Mouse (Mus musculus) C2C12 (cell line): ENCODE measurements around the gene Olfr493. TPM values are rescaled to one million over a fixed set of nuclear protein-coding genes. Genes with fewer than 3 reads are reported as not detected.

ENCODE experiments used
- H3K27me3 ChIP-seq: one replicate; pipeline ENCODE4 v1.6.1; 2011; ENCODE audit not compliant: control insufficient read depth, insufficient read depth, insufficient read length
- H3K36me3 ChIP-seq: one replicate; pipeline ENCODE4 v1.6.1; 2011; ENCODE audit not compliant: control insufficient read depth, insufficient read depth
- H3K4me3 ChIP-seq: one replicate; pipeline ENCODE4 v1.5.1; 2011; ENCODE audit warnings: mild to moderate bottlenecking, control low read depth; ENCODE audit not compliant: poor library complexity, insufficient read depth, severe bottlenecking
- H3K79me2 ChIP-seq: one replicate; pipeline ENCODE4 v1.6.1; 2011; ENCODE audit not compliant: control insufficient read depth, insufficient read depth
- H3K79me3 ChIP-seq: one replicate; pipeline ENCODE4 v1.6.1; 2011; ENCODE audit warnings: low read depth, control low read depth
- H3ac ChIP-seq: one replicate; pipeline ENCODE3; 2011; ENCODE audit warnings: low read depth; ENCODE audit not compliant: control insufficient read depth, insufficient read length
- CEBPB ChIP-seq: IDR thresholded peaks from one replicate; pipeline ENCODE4 v1.6.1; 2011; ENCODE audit warnings: low read depth, mild to moderate bottlenecking, control low read depth, moderate library complexity
- CTCF ChIP-seq: IDR thresholded peaks from one replicate; pipeline ENCODE4 v1.5.1; 2011; ENCODE audit not compliant: control insufficient read depth, insufficient read depth, insufficient read length
- FOSL1 ChIP-seq: IDR thresholded peaks from one replicate; pipeline ENCODE4 v1.8.0; 2011; ENCODE audit warnings: mild to moderate bottlenecking, low read length; ENCODE audit not compliant: poor library complexity, insufficient read depth, severe bottlenecking
- MAX ChIP-seq: IDR thresholded peaks from one replicate; pipeline ENCODE4 v1.6.1; 2011; ENCODE audit warnings: mild to moderate bottlenecking, control low read depth
- MYOD1 ChIP-seq: IDR thresholded peaks from one replicate; pipeline ENCODE4 v1.6.1; 2011; ENCODE audit warnings: low read depth; ENCODE audit not compliant: control insufficient read depth, insufficient read length
- MYOG ChIP-seq: IDR thresholded peaks from one replicate; pipeline ENCODE4 v1.6.1; 2011; ENCODE audit not compliant: control insufficient read depth, insufficient read length; ENCODE audit errors: extremely low read depth
- USF1 ChIP-seq: IDR thresholded peaks from one replicate; pipeline ENCODE4 v1.6.1; 2011; ENCODE audit warnings: low read depth, mild to moderate bottlenecking, control low read depth, moderate library complexity
- long read RNA-seq, 2 experiments: library from polyadenylated mRNA; unstranded; transcript quantifications; one replicate each; pipeline ENCODE4 v2.0.0; 2019 to 2020
- polyA plus RNA-seq: library from polyadenylated mRNA; unstranded; fragments of >200 nt; fragmentation: generic; extraction: Trizol; gene quantifications from one replicate; pipeline ENCODE4 v1.2.1, GENCODE M21; 2012; ENCODE audit warnings: missing spikeins

Gene Olfr493
- not detected for polyA plus RNA-seq
- long read RNA-seq, experiment 1 = 0 reads
- long read RNA-seq, experiment 2 = 0 reads

DNA sequence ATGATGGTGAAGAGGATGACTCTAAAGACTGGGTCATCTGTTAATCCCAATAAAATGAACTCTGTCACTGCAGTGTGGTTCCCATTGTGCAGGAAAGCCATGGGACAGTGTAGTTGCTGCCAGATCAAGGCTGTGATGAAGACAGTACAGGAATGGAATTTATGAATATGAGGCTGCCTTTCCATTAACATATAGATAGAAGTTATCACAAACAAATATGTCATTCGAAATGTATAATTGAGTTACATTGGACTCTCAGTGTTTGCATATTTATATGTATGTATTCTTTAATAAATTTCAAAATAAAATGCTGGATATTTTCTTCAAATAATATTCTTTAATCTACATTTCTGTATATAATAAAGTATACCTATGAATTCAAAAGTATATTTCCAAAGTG is at the start of gene Olfr493:
Olfr493 (minus strand) TSS at position 101 of the 400 bp plus-strand sequence.
- Histone ChIP-seq H3K79me3 (no peaks in the 10 kb centered on the region), H3K79me2 (no peaks in the 10 kb centered on the region), H3K36me3 (no peaks in the 10 kb centered on the region), H3K4me3 (no peak within 1 kb of the TSS), H3K27me3 (no peaks in the 10 kb centered on the region), H3ac (no peak within 1 kb of the TSS)
- TF ChIP-seq MAX = no peak
- TF ChIP-seq CTCF = no peak
- no peak for TF ChIP-seq CEBPB

GRCm38 (mm10) chr7:108392867-108393266 is 46.1 kb upstream of the Olfr493 start, which contains the start of gene Olfr495:
Olfr495 (plus strand) TSS chr7:108393167.
- TF ChIP-seq FOSL1 (no peak), USF1 (no peak), MYOD1 (no peak), CEBPB (no peak), CTCF (no peak), MYOG (no peak), MAX (no peak)
- no peaks in the 10 kb centered on the region for H3K27me3 ChIP-seq

DNA sequence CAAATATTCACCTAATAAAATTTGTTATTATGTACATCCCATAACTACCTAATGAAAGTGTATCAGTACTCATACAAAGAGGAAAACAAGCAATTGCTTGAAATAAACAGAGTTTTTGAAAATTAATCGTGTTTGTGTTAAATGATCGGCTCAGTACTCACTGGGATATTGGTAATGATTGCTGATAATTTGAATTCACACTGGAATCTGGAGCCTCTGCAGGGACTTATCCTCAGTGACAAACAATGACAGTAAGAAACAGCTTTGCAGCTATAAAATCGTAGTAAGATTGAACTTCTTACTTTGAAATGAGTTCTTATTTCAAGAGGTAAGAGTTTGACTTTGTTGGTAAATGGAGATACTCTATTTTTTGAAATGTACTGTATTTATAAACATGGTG is 18.3 kb upstream of the Olfr493 start, which contains the start of gene Olfr494:
Olfr494 (plus strand) TSS at position 301 of the 400 bp plus-strand sequence.
- H3K27me3 ChIP-seq = no peaks in the 10 kb centered on the region
- no peaks in the 10 kb centered on the region for H3K36me3 ChIP-seq
- H3K79me2 ChIP-seq = no peaks in the 10 kb centered on the region
- TF ChIP-seq CEBPB = no peak
- no peak for TF ChIP-seq MAX
- TF ChIP-seq MYOD1 = no peak
- no peak for TF ChIP-seq USF1
- no peak for TF ChIP-seq MYOG
- no peak for TF ChIP-seq FOSL1
- no peak for TF ChIP-seq CTCF
- no peak within 1 kb of the TSS for H3ac ChIP-seq
- H3K4me3 ChIP-seq = no peak within 1 kb of the TSS
- no peaks in the 10 kb centered on the region for H3K79me3 ChIP-seq

More at GRCm38 (mm10) chr7:108392867-108393266, 46.1 kb upstream of the Olfr493 start, which contains the start of gene Olfr495:
- no peak within 1 kb of the TSS for H3K4me3 ChIP-seq
- no peaks in the 10 kb centered on the region for H3K79me2 ChIP-seq
- H3K79me3 ChIP-seq = no peaks in the 10 kb centered on the region
- no peak within 1 kb of the TSS for H3ac ChIP-seq
- H3K36me3 ChIP-seq = no peaks in the 10 kb centered on the region

DNA sequence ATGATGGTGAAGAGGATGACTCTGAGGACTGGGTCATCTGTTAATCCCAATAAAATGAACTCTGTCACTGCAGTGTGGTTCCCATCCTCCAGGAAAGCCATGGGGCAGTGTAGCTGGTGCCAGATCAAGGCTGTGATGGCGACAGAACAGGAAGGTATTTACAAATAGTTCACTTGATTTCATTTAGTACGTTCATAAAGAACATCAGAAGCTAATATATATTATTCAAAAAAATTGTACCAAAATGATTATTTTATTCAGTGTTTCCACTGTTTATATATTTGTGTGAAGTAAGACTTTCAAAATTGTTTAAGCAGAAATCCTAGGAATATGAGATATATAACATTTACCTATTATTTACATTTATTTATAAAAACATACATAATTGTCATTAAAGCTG is 23.2 kb downstream of the Olfr493 start, which contains the start of gene Olfr492:
Olfr492 (minus strand) TSS at position 101 of the 400 bp plus-strand sequence.
- TF ChIP-seq FOSL1 (no peak), MYOG (no peak)
- Histone ChIP-seq H3K4me3 (no peak within 1 kb of the TSS), H3K79me2 (no peaks in the 10 kb centered on the region), H3K79me3 (no peaks in the 10 kb centered on the region), H3K36me3 (no peaks in the 10 kb centered on the region), H3ac (no peak within 1 kb of the TSS), H3K27me3 (no peaks in the 10 kb centered on the region)

GRCm38 (mm10) chr7:108313151-108313550 is 33.6 kb downstream of the Olfr493 start, which contains the start of gene Olfr491:
Olfr491 (plus strand) TSS chr7:108313451.
- Histone ChIP-seq H3K36me3 (no peaks in the 10 kb centered on the region), H3ac (no peak within 1 kb of the TSS), H3K79me3 (no peaks in the 10 kb centered on the region), H3K79me2 (no peaks in the 10 kb centered on the region), H3K27me3 (no peaks in the 10 kb centered on the region), H3K4me3 (no peak within 1 kb of the TSS)
- no peak for TF ChIP-seq MYOD1
- TF ChIP-seq MYOG = no peak
- no peak for TF ChIP-seq USF1
- TF ChIP-seq CEBPB = no peak
- TF ChIP-seq FOSL1 = no peak
- TF ChIP-seq MAX = no peak
- no peak for TF ChIP-seq CTCF

Other genes starting within 250 kb of the Olfr493 start
- 0.01 TPM for gene Olfr482, start 249.4 kb downstream of the Olfr493 start, polyA plus RNA-seq
- gene Olfr483, start 246.1 kb downstream of the Olfr493 start, polyA plus RNA-seq = not detected
- not detected for gene Olfr484, start 219.5 kb downstream of the Olfr493 start, polyA plus RNA-seq
- gene Olfr485, start 187.1 kb downstream of the Olfr493 start, polyA plus RNA-seq = not detected
- gene Olfr486, start 174.2 kb downstream of the Olfr493 start, polyA plus RNA-seq = not detected
- not detected for gene Olfr487, start 132.3 kb downstream of the Olfr493 start, polyA plus RNA-seq
- gene Olfr488, start 88.6 kb downstream of the Olfr493 start, polyA plus RNA-seq = not detected
- gene Olfr490, start 58.0 kb downstream of the Olfr493 start, polyA plus RNA-seq = not detected
- gene Olfr491, start 33.5 kb downstream of the Olfr493 start, polyA plus RNA-seq = not detected
- not detected for gene Olfr492, start 23.3 kb downstream of the Olfr493 start, polyA plus RNA-seq
- gene Olfr494, start 18.4 kb upstream of the Olfr493 start, polyA plus RNA-seq = not detected
- gene Olfr495, start 46.2 kb upstream of the Olfr493 start, polyA plus RNA-seq = not detected
- not detected for gene Olfr497, start 73.4 kb upstream of the Olfr493 start, polyA plus RNA-seq
- not detected for gene Olfr498, start 118.3 kb upstream of the Olfr493 start, polyA plus RNA-seq
- not detected for gene Olfr502, start 178.1 kb upstream of the Olfr493 start, polyA plus RNA-seq
- gene Olfr503, start 197.5 kb upstream of the Olfr493 start, polyA plus RNA-seq = not detected
- gene Olfr504, start 218.8 kb upstream of the Olfr493 start, polyA plus RNA-seq = not detected